Mouse (Mus musculus) brown adipose tissue, adult 24 weeks (tissue): ENCODE measurements around the gene 4933424G06Rik. TPM values are rescaled to one million over a fixed set of nuclear protein-coding genes. Genes with fewer than 3 reads are reported as not detected.

ENCODE experiments used
- H3K27ac ChIP-seq: fragments of 200-500 bp; replicated peaks from 2 replicates; pipeline ENCODE4 v1.5.1; 2012; ENCODE audit warnings: low read depth, mild to moderate bottlenecking, low read length
- H3K4me1 ChIP-seq: fragments of 200-500 bp; 2 replicates; pipeline ENCODE4 v1.6.1; 2012; ENCODE audit warnings: low read length, mixed read lengths; ENCODE audit not compliant: control insufficient read depth, insufficient read depth, insufficient read length
- H3K4me3 ChIP-seq: fragments of 200-500 bp; 2 replicates; pipeline ENCODE4 v1.5.1; 2012; ENCODE audit warnings: low read depth, mild to moderate bottlenecking, low read length, moderate library complexity; ENCODE audit not compliant: insufficient read depth
- polyA plus RNA-seq: library from polyadenylated mRNA; stranded (reverse); fragments of >200 nt; gene quantifications from 2 replicates; pipeline ENCODE4 v1.2.4, GENCODE M21; 2012; ENCODE audit not compliant: missing spikeins, insufficient read depth, insufficient read length

The 4933424G06Rik gene
- polyA plus RNA-seq, 1 experiment, result not detected

DNA sequence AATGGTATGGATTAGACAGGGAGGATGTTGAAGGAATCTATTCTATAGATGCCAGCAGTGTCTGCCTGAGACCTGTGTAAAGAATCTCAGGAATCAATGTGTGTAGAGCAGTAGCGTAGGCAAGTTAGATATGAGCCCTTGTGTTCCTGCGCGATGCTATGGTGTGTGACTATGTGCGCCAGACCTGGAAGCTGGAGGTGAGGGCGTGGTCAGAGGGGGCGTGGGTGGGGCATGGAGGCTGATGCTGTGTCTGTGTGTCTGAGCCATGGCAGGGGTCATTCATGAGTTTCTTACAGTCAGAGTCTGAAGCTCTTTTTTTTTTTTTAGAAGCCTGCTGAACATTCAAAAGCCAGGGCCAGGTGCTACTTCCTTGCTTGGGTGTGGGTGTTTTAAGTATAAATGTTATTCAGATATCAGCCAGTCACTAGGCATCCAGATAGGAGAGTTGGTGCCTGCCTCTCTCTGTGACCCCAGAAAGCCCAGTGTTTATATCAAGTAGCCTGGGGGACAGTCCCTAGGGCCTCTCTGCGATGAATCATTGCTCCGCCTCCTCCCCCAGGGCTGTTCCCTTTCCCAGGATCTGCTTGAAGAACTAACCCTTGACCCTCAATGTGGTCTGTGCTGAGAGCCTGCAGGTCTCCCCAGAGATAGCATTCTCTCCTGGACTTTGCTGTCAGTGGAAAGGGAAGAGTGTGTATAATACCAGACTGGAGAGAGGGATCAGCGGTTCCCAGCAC is 62.4 kb downstream of the 4933424G06Rik start:
- Histone ChIP-seq H3K27ac (no peak overlapping the region), H3K4me1 (no peaks in the 10 kb centered on the region), H3K4me3 (no peak overlapping the region)

DNA sequence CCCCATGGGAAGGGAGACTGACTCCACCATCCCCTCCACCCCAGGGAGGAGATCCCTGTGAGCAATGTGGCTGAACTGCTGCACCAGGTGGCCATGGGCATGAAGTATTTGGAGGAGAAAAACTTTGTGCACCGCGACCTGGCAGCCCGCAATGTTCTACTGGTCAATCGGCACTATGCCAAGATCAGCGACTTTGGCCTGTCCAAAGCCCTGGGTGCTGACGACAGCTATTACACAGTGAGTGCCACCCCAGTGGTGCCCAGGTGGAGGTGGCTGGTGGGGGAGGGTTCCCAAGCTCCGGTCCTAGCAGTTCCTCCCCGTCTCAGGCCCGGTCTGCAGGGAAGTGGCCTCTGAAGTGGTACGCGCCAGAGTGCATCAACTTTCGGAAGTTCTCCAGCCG is 70.8 kb downstream of the 4933424G06Rik start:
- no peaks in the 10 kb centered on the region for H3K4me1 ChIP-seq
- no peak overlapping the region for H3K27ac ChIP-seq
- H3K4me3 ChIP-seq, result no peak overlapping the region

DNA sequence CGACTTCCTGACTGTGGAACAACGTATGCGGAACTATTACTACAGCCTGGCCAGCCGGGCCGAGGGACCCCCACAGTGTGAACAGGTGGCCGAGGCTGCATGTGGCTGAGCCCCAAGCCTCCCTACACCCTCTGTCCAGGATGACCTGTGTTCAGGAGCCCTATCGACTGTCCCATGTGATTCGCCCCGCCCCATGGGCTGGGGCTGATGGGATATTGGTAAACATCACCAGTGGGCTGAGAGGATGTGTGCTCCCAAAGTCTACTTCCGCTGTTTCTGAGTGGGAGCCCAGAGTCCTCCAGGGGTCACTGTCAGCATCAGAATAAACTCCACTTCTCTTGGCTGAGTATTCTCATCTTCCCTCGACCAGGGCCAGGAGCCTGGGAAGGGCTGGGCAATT is 72.5 kb downstream of the 4933424G06Rik start:
- no peak overlapping the region for H3K27ac ChIP-seq
- no peak overlapping the region for H3K4me3 ChIP-seq
- no peaks in the 10 kb centered on the region for H3K4me1 ChIP-seq

DNA sequence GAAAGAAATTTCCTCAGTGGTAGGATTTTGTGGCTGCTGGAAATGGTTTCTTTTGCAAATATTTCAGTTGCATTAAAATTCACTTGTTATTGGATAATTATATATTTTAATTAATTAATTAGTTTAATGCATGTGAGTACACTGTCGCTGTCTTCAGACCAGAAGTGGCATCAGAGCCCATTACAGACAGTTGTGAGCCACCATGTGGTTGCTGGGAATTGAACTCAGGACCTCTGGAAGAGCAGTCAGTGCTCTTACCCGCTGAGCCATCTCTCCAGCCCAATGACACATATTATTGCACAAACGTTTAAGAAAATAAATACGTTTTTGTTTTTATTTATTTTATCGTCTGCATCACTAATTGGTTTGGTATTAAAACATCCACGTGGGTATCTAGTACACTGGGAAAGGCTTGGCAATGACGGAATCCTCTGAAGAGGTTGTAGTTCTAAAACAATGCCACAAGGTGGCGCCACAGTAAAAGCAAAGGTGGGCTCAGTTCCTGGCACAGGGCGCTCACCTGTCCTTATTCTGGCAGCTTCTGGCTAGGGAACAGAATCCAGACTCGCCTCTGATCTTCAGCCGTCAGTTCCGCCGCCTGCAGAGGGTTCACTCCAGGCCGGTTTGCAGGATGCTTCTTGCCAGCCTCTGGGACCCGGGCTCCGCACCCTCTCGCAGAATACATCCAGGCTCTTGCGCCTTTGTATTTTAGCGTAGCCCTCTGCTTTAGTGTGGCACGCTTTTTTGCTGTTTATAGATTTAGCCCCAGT is 74.6 kb downstream of the 4933424G06Rik start:
- no peaks in the 10 kb centered on the region for H3K4me1 ChIP-seq
- H3K27ac ChIP-seq, result no peak overlapping the region
- peak overlapping the region; percentile 44 for H3K4me3 ChIP-seq

DNA sequence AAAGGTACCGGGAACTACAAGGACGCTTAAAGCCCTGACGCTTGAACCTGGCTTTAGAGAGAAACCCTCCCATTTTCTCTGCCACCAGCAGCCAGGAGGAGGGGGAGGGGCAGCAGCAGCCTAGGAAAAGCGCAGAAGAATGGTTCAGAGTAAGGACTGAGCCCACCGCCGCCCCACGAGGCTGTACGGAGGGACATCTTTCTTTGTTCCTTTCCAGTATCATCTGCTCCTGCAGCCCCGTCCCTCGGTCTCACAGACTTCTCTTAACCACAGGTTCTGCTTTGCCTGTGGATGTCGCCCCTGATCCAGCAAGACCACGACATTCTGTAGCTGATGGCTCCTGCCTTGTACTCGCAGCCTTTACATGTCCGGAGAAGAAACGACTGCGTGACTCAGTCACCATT is 75.3 kb downstream of the 4933424G06Rik start:
- Histone ChIP-seq H3K4me3 (peak overlapping the region; percentile 44), H3K27ac (no peak overlapping the region), H3K4me1 (no peaks in the 10 kb centered on the region)

DNA sequence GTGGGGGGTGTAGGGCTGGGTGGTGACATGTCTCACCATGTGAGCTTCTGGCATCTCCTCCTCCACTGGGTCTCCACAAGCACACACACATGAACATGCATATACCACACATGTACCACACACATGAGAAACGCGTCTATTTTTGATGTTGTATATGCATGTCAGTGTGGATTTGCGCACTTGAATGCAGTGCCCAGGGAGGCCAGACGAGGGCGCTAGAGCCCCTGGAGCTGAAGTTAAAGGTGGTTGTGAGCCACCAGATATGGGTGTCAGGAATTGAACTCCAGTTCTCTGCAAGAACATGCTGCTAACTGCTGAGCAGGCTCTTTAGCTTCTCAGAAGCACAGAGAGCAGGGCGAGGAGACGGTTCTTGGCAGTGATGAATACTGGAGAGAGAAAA is 76.4 kb downstream of the 4933424G06Rik start:
- H3K4me1 ChIP-seq, result no peaks in the 10 kb centered on the region
- no peak overlapping the region for H3K4me3 ChIP-seq
- no peak overlapping the region for H3K27ac ChIP-seq

DNA sequence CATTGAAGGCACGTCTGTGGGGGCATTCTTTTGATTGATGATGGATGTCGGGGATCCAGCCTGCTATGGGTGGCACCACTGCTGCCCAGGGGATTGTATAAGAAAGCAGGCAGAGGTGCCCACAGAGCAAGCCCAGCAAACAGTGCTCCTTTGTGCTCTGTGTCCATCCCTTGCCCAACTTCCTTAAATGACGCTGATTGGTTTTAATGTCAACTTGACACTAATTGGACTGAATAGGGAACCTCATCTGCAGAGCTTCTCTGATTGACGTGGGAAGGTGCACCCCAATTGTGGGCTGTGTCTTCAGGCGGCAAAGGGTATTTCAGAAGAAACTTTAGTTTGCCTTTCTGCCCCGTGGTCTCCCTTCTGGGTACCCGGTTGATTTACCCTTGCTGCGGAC is 79.5 kb downstream of the 4933424G06Rik start:
- Histone ChIP-seq H3K4me1 (no peaks in the 10 kb centered on the region), H3K27ac (no peak overlapping the region), H3K4me3 (no peak overlapping the region)

DNA sequence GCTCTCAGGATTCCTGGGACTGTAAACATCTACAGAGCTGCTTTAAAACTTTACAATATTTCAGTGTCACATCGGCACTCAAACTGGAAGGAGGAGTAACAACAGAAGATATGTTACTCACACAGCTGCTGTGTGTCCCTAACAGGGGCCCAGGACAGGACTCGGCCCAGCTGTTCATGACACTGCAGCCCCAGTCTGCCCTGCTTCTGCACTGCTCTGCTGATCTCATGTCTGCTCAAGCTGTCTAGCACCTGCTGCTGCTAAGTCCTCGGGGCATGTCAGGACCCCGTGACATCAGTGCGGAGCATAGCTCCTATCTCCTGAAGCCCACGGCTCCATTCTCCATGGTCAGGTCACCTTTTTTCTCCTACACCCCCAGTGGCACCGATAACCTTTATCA is 86.8 kb downstream of the 4933424G06Rik start:
- H3K4me1 ChIP-seq, result no peaks in the 10 kb centered on the region
- H3K4me3 ChIP-seq, result no peak overlapping the region
- H3K27ac ChIP-seq, result no peak overlapping the region

DNA sequence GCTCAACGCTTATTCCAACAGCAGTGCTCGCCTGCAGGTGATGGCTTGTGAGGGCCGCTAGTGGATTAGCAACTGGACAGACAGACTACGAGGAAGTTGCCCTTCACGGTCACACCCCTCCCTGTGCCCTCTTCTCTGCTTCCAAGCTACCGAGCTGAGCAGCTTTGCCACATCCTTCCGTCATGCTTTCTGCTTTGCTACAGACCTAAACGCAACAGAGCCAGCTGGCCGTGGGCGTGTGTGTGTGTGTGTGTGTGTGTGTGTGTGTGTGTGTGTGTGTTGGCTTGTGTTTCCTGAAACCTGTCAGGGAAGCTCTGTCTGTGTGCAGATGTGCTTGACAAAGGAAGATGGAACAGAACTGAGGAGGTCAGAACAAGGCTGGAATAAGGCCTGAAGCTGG is 87.5 kb downstream of the 4933424G06Rik start:
- H3K4me1 ChIP-seq, result no peaks in the 10 kb centered on the region
- no peak overlapping the region for H3K4me3 ChIP-seq
- no peak overlapping the region for H3K27ac ChIP-seq

DNA sequence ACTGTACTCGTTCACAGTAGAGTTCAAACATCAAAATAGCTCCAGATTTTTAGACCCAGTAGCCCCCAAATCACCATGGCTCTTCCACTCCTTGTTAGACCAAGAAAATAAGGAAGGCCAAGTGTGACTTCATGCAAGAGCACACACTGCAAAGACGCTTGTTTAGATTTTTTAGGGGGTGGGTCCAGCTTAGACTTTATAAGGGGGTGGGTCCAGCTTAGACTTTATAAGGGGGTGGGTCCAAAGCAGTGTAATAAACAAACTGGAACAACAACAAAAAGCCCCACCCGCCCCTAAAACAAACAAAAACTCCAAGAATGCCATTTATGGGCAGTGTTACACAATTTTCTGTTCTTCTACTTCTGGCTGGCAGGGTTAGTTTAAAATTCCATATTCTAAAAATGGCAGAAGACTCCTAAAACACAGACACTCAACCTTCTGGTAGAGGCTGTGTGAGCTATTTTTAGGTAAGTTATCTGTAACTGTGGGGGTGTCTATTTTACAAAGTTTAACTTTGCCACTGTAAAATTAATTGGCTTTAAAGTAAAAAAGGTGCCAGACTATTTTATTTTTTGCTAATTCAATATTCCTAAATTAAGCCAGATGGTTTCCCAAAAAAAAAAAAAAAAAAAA is 90.5 kb downstream of the 4933424G06Rik start:
- H3K4me1 ChIP-seq, result no peaks in the 10 kb centered on the region; the same call in 1 of the 2 replicates
- H3K4me3 ChIP-seq, result no peak overlapping the region
- H3K27ac ChIP-seq, result no peak overlapping the region

DNA sequence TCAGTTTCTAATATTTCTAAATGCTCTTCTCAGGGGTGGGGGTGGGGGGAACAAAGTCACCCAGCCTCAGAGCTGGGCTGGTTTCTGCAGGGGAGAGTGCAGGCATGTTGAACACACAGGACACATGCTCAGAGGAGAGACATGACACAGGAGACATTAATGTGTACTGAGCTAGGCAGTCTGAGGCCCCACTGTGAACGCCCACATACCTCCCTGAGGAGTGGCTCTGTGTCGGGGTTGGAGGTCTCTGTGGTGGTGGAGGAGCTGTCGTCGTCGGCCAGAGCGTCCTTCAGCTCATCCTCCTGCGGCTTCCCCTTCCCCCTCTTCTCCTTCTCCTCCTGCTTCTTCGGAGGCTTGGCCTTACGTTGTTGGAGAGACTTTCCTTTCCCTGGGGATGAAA is 94.3 kb downstream of the 4933424G06Rik start:
- no peak overlapping the region for H3K27ac ChIP-seq
- H3K4me1 ChIP-seq, result no peaks in the 10 kb centered on the region; the same call in 1 of the 2 replicates
- H3K4me3 ChIP-seq, result no peak overlapping the region

DNA sequence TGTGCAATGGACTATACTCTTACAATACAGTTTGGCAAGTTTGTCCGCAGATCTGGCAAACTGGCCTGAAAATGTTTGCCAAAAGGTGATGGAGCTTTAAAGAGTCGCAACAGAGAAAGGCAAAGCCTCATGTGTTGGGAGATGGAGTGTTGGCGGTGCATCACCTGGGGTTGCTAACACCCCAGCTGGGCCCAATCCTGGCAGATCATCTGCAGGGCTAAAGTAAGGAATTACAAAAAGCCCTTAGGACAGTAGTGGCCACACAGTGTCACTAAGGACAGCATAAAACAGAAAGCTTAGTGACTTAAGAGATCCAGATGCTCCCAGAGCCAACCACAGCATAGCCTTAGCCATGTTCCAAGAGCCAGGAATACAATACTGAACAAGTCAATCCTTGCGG is 94.9 kb downstream of the 4933424G06Rik start:
- H3K27ac ChIP-seq, result no peak overlapping the region

DNA sequence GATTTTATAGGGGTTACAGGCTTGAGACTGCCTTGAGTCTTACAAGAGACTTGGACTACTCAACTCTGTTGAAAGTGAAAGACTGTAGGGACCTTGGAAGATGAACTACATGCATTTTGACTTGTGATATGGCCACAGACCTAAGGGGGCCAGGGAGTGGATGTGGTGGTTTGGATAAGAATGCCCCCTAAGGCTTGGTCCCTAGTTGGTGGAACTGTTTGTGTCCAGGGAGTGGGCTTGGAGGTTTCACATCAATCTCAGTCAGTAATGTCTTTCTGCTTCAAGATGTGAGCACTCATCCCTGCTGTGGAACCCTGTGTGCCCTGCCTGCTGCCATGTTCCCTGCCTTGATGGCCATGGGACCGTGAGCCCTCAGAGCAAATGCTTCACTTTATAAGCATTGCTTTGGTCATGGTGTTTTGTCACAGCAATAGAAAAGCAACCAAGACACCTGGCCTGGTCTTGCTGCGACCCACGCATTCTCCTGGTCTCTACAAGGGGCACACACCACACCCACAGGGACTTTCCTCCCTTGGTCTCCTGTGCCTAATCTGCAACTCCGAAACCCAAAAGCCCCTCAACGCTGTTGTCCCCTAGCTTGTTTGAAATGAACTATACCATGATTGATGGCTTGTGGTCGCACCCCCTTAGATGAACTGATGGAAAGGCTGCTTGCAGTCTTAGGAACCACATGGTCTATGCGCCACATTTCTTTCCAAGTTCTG is 96.4 kb downstream of the 4933424G06Rik start:
- no peak overlapping the region for H3K27ac ChIP-seq
- H3K4me1 ChIP-seq, result no peaks in the 10 kb centered on the region; the same call in 1 of the 2 replicates
- H3K4me3 ChIP-seq, result no peak overlapping the region

More for the DNA sequence above, 94.9 kb downstream of the 4933424G06Rik start:
- Histone ChIP-seq H3K4me1 (no peaks in the 10 kb centered on the region; the same call in 1 of the 2 replicates), H3K4me3 (no peak overlapping the region)

DNA sequence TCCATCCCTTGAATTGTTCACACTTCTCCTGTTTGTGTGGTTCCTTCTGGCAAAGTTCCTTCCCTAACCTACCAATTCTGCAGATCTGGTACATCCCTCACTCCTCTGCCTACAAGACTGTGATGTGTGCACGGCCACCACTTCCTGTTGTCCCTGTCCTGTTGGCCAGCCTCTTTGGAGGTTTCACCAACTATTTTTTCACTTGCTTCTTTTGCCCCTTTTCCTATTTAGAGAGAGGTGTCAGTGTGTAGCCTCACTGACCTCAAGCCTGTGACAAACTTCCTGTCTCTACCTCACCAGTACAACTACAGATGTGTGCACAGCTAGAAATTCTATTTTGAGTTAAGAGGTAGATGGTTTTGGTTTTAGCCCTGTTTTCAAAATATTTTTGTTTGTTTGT is 97.1 kb downstream of the 4933424G06Rik start:
- Histone ChIP-seq H3K4me3 (no peak overlapping the region), H3K4me1 (no peaks in the 10 kb centered on the region; the same call in 1 of the 2 replicates), H3K27ac (no peak overlapping the region)
